Mouse (Mus musculus) heart, adult 2 months (tissue): ENCODE data around the gene Tomm22. TPM values are rescaled to one million over a fixed set of nuclear protein-coding genes. Genes with fewer than 3 reads are reported as not detected.

Experiments
- DNase-seq, 2 experiments: peaks; one replicate each; pipeline ENCODE4 v3.0.0; 2021
- H3K27ac ChIP-seq: fragments of 200-600 bp; 2 replicates; pipeline ENCODE4 v1.8.1; 2022
- H3K27me3 ChIP-seq: fragments of 200-500 bp; 2 replicates; pipeline ENCODE4 v1.6.1; 2012; ENCODE audit warnings: mild to moderate bottlenecking, low read length, inconsistent platforms, mixed read lengths; ENCODE audit not compliant: control insufficient read depth, insufficient read depth
- H3K36me3 ChIP-seq: fragments of 200-500 bp; 2 replicates; pipeline ENCODE4 v1.6.1; 2012; ENCODE audit warnings: low read length, inconsistent platforms; ENCODE audit not compliant: control insufficient read depth, insufficient read depth
- H3K4me1 ChIP-seq: fragments of 200-500 bp; 2 replicates; pipeline ENCODE4 v1.6.1; 2011; ENCODE audit warnings: low read length; ENCODE audit not compliant: control insufficient read depth, insufficient read depth
- H3K4me3 ChIP-seq: fragments of 200-600 bp; 2 replicates; pipeline ENCODE4 v1.8.1; 2022
- H3K79me2 ChIP-seq: fragments of 200-500 bp; replicated peaks from 2 replicates; pipeline ENCODE4 v1.6.1; 2012; ENCODE audit warnings: mild to moderate bottlenecking, inconsistent platforms, low read length, moderate library complexity, mixed read lengths; ENCODE audit not compliant: control insufficient read depth, insufficient read depth
- H3K9ac ChIP-seq: fragments of 200-500 bp; 2 replicates; pipeline ENCODE4 v1.6.1; 2012; ENCODE audit warnings: low read depth, mild to moderate bottlenecking, control low read depth, inconsistent platforms, low read length, mixed read lengths
- CTCF ChIP-seq: fragments of 200-600 bp; IDR thresholded peaks from 2 replicates; pipeline ENCODE4 v1.8.1; 2022; ENCODE audit warnings: antibody characterized with exemption, mild to moderate bottlenecking, moderate library complexity
- EP300 ChIP-seq: fragments of 200-500 bp; IDR thresholded peaks from 2 replicates; pipeline ENCODE4 v1.6.1; 2011; ENCODE audit warnings: low read depth, low read length, control low read depth; ENCODE audit not compliant: insufficient read depth
- POLR2A ChIP-seq: fragments of 200-500 bp; IDR thresholded peaks from 2 replicates; pipeline ENCODE4 v1.6.1; 2011; ENCODE audit warnings: mild to moderate bottlenecking, low read depth, low read length, control low read depth; ENCODE audit not compliant: insufficient read depth
- WGBS: fragments of 180-500 bp; shearing (Covaris S2); methylation state at CpG from one replicate; pipeline ENCODE4 v1.1.7; 2018; 5-methylcytosine and 5-hydroxymethylcytosine counted together
- intact Hi-C: fragments of 180-260 bp; cut with DNase I; formaldehyde crosslinking; loops from one replicate; pipeline ENCODE4 v1.15.1; 2025
- polyA plus RNA-seq: library from polyadenylated mRNA; depleted of rRNA; stranded (reverse); fragments of >200 nt; gene quantifications from 2 replicates; pipeline ENCODE4 v1.2.3, GENCODE M21; 2012; rRNA removed
- total RNA-seq, 2 experiments: library from RNA; stranded (reverse); gene quantifications; 2 replicates each; pipeline ENCODE4 v1.2.3; 2021

Gene Tomm22
- total and polyA plus RNA-seq, 3 experiments: 57.8 to 109 (median 99.8) TPM

DNA sequence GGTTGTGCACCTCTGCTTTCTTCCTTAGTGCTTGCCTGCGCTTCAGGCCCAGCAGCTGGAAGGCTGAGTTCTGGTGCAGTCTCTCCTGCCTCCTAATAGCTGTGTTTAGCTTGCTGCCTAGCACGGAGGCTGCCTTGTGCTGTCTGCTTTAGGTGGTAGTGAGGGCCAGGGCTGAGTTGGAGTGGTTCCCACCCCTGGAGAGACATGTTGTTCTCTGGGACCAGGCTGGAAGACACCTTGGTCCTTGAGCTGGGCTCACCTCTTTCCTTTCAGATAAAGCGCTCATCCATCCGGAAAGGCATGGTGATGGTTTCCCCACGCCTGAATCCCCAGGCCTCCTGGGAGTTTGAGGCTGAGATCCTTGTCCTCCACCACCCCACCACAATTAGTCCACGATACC is 46.0 kb downstream of the Tomm22 start:
- no peaks in the 10 kb centered on the region for H3K79me2 ChIP-seq
- TF ChIP-seq EP300 (no peak), CTCF (no peak), POLR2A (no peak)
- no peaks in the 10 kb centered on the region for H3K27me3 ChIP-seq
- no peaks in the 10 kb centered on the region for H3K4me1 ChIP-seq
- no peaks in the 10 kb centered on the region for H3K36me3 ChIP-seq
- no peak overlapping the region for H3K4me3 ChIP-seq
- intact Hi-C loops: no loop called here
- H3K9ac ChIP-seq: no peak overlapping the region
- 90% methylated on average over 6 of the region's 6 CpGs for WGBS
- DNase-seq: no peak
- H3K27ac ChIP-seq: no peak overlapping the region

DNA sequence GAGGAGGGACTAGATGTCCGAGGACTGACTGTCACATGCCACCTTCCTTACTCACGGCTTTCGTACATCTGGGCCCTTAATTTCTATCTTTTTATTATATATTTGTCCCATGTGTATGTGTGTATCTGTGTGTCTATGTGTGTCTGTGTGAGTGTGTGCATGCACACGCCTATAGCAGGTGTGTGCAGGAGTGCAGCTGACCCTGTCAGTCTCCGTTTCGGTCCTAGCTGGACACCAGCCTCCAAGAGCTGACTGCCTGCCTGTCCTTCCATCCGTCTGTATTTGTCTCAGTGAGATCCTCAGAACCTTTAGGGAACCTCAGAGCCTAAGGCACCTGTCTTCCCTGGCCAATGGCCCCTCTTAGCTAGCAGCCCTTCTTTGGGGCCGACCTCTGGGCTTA is 49.6 kb downstream of the Tomm22 start:
- 88% methylated on average over 8 of the region's 8 CpGs for WGBS
- TF ChIP-seq CTCF (no peak), POLR2A (no peak), EP300 (no peak)
- Histone ChIP-seq H3K36me3 (no peaks in the 10 kb centered on the region), H3K4me3 (no peak overlapping the region), H3K79me2 (no peaks in the 10 kb centered on the region), H3K27me3 (no peaks in the 10 kb centered on the region), H3K27ac (no peak overlapping the region), H3K4me1 (peaks cover 2% of the 10 kb centered on the region), H3K9ac (no peak overlapping the region)
- DNase-seq: no peak
- intact Hi-C loops: no loop called here

DNA sequence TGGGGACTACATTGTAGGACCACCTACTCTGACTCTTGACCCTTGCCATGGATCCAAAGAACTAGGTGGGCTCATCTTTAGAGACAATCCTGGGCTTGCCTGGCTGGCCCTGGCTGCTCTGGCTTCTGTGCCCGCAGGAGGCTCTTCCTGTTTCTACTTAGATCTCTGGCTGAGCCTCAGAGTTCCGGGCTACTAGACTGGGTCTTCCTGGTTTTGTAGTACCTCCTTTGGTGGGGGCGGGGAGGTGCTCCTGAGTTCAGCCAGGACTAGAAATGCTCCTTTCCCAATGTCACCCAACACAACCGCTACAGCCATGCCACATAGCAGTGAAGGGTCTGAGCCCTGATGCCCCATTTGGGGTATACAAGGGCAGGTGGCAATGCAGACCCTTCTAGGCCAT is 50.1 kb downstream of the Tomm22 start:
- no peak overlapping the region for H3K4me3 ChIP-seq
- intact Hi-C loops: no loop called here
- WGBS: 63% methylated on average over 4 of the region's 4 CpGs
- H3K9ac ChIP-seq: no peak overlapping the region
- peaks cover 2% of the 10 kb centered on the region for H3K4me1 ChIP-seq
- H3K27ac ChIP-seq: no peak overlapping the region
- H3K27me3 ChIP-seq: no peaks in the 10 kb centered on the region
- DNase-seq: no peak
- no peak for TF ChIP-seq EP300
- TF ChIP-seq CTCF: no peak
- TF ChIP-seq POLR2A: no peak
- no peaks in the 10 kb centered on the region for H3K79me2 ChIP-seq
- no peaks in the 10 kb centered on the region for H3K36me3 ChIP-seq

Other genes with a start within 250 kb of the Tomm22 start
- gene Csnk1e, start 215.3 kb upstream of the Tomm22 start, total RNA-seq: 10 to 100 TPM; 46.5 to 48.3 TPM
- gene Csnk1e, start 215.3 kb upstream of the Tomm22 start, polyA plus RNA-seq: 62.6 and 63.6 TPM in 2 replicates
- 1 to 10 TPM in 1 of 2 experiments, under 1 TPM in 1; 0.50 to 1.1 TPM for gene Kcnj4, start 165.6 kb upstream of the Tomm22 start, total RNA-seq
- 0.06 and 0.21 TPM in 2 replicates for gene Kcnj4, start 165.6 kb upstream of the Tomm22 start, polyA plus RNA-seq
- gene Kdelr3, start 154.4 kb upstream of the Tomm22 start, total RNA-seq: 1 to 10 TPM; 4.3 to 4.8 TPM
- gene Kdelr3, start 154.4 kb upstream of the Tomm22 start, polyA plus RNA-seq: 14.2 and 20.4 TPM in 2 replicates
- 10 to 100 TPM; 77.6 to 95.1 TPM for gene Ddx17, start 124.1 kb upstream of the Tomm22 start, total RNA-seq
- gene Ddx17, start 124.1 kb upstream of the Tomm22 start, polyA plus RNA-seq: 122 and 219 TPM in 2 replicates
- not detected for gene Dmc1, start 65.8 kb upstream of the Tomm22 start, total RNA-seq
- gene Dmc1, start 65.8 kb upstream of the Tomm22 start, polyA plus RNA-seq: 0.12 TPM in 1 of 2 replicates, not detected in the other
- under 1 TPM; 0.75 to 0.84 TPM for gene Fam227a, start 11.9 kb upstream of the Tomm22 start, total RNA-seq
- 1.2 and 1.4 TPM in 2 replicates for gene Fam227a, start 11.9 kb upstream of the Tomm22 start, polyA plus RNA-seq
- gene Cby1, start 11.7 kb upstream of the Tomm22 start, total RNA-seq: 10 to 100 TPM; 18.6 to 19.3 TPM
- 10.1 and 13.8 TPM in 2 replicates for gene Cby1, start 11.7 kb upstream of the Tomm22 start, polyA plus RNA-seq
- 10 to 100 TPM; 22.1 to 24.9 TPM for gene Josd1, start 17.1 kb downstream of the Tomm22 start, total RNA-seq
- gene Josd1, start 17.1 kb downstream of the Tomm22 start, polyA plus RNA-seq: 16.1 and 25.6 TPM in 2 replicates
- 10 to 100 TPM; 26.9 to 30.1 TPM for gene Gtpbp1, start 20.0 kb downstream of the Tomm22 start, total RNA-seq
- gene Gtpbp1, start 20.0 kb downstream of the Tomm22 start, polyA plus RNA-seq: 27.0 and 30.5 TPM in 2 replicates
- gene Sun2, start 71.7 kb downstream of the Tomm22 start, total RNA-seq: 10 to 100 TPM; 83.3 to 96.7 TPM
- 57.9 and 69.2 TPM in 2 replicates for gene Sun2, start 71.7 kb downstream of the Tomm22 start, polyA plus RNA-seq
- gene Dnal4, start 107.0 kb downstream of the Tomm22 start, total RNA-seq: 10 to 100 TPM; 19.3 to 21.7 TPM
- gene Dnal4, start 107.0 kb downstream of the Tomm22 start, polyA plus RNA-seq: 43.0 and 46.8 TPM in 2 replicates
- gene Nptxr, start 133.9 kb downstream of the Tomm22 start, total RNA-seq: 1 to 10 TPM; 1.5 to 1.7 TPM
- gene Nptxr, start 133.9 kb downstream of the Tomm22 start, polyA plus RNA-seq: 1.3 and 1.6 TPM in 2 replicates
- under 1 TPM; 0.29 to 0.30 TPM for gene Npcd, start 163.4 kb downstream of the Tomm22 start, total RNA-seq
- gene Npcd, start 163.4 kb downstream of the Tomm22 start, polyA plus RNA-seq: 0.31 TPM in 1 of 2 replicates, not detected in the other
- gene Cbx6, start 163.8 kb downstream of the Tomm22 start, total RNA-seq: 10 to 100 TPM; 21.1 to 21.3 TPM
- gene Cbx6, start 163.8 kb downstream of the Tomm22 start, polyA plus RNA-seq: 22.9 and 24.1 TPM in 2 replicates
- 1 to 10 TPM; 6.8 to 7.1 TPM for gene Apobec3, start 220.8 kb downstream of the Tomm22 start, total RNA-seq
- gene Apobec3, start 220.8 kb downstream of the Tomm22 start, polyA plus RNA-seq: 13.9 and 16.3 TPM in 2 replicates